Mouse (Mus musculus) embryonic facial prominence, embryonic 13.5 days (tissue): ENCODE data around the gene Hspb8. TPM values are rescaled to one million over a fixed set of nuclear protein-coding genes. Genes with fewer than 3 reads are reported as not detected.

Experiments used
- ATAC-seq: fragments of 200-750 bp; cut with Nextera tagmentation; 2 replicates; pipeline ENCODE4 v1.8.0; 2017; ENCODE audit warnings: low read depth; ENCODE audit not compliant: insufficient number of reproducible peaks, insufficient read depth, low FRiP score, low TSS enrichment
- H3K27ac ChIP-seq: fragments of 300-500 bp; sonication (generic); 2 replicates; pipeline ENCODE4 v1.5.1; 2015; ENCODE audit warnings: moderate library complexity, mild to moderate bottlenecking, inconsistent platforms
- H3K27me3 ChIP-seq: fragments of 300-500 bp; sonication (generic); 2 replicates; pipeline ENCODE4 v1.6.1; 2015; ENCODE audit warnings: mild to moderate bottlenecking, inconsistent platforms
- H3K36me3 ChIP-seq: fragments of 300-500 bp; sonication (generic); 2 replicates; pipeline ENCODE4 v1.6.1; 2015; ENCODE audit warnings: mild to moderate bottlenecking, inconsistent platforms
- H3K4me1 ChIP-seq: fragments of 300-500 bp; sonication (generic); 2 replicates; pipeline ENCODE4 v1.6.1; 2015; ENCODE audit warnings: inconsistent platforms
- H3K4me2 ChIP-seq: fragments of 300-500 bp; sonication (generic); 2 replicates; pipeline ENCODE4 v1.6.1; 2015; ENCODE audit warnings: moderate library complexity, mild to moderate bottlenecking, inconsistent platforms
- H3K4me3 ChIP-seq: fragments of 300-500 bp; sonication (generic); 2 replicates; pipeline ENCODE4 v1.5.1; 2015; ENCODE audit warnings: mild to moderate bottlenecking, inconsistent platforms
- H3K9ac ChIP-seq: fragments of 300-500 bp; sonication (generic); 2 replicates; pipeline ENCODE4 v1.6.1; 2015; ENCODE audit warnings: mild to moderate bottlenecking, inconsistent platforms
- H3K9me3 ChIP-seq: fragments of 300-500 bp; sonication (generic); 2 replicates; pipeline ENCODE4 v1.6.1; 2016; ENCODE audit warnings: inconsistent platforms
- WGBS: fragments of 180-500 bp; shearing (Covaris S2); methylation state at CpG from one replicate; pipeline ENCODE4 v1.1.7; 2015; ENCODE audit warnings: mixed read lengths; 5-methylcytosine and 5-hydroxymethylcytosine counted together
- polyA plus RNA-seq: library from polyadenylated mRNA; unstranded; fragments of >200 nt; fragmentation: Nextera tagmentation; extraction: Ambion mirVana; gene quantifications from 2 replicates; pipeline ENCODE4 v1.2.1, GENCODE M21; 2015

Gene Hspb8
- polyA plus RNA-seq, 1 experiment from 2014 or later = 11.0 TPM

DNA sequence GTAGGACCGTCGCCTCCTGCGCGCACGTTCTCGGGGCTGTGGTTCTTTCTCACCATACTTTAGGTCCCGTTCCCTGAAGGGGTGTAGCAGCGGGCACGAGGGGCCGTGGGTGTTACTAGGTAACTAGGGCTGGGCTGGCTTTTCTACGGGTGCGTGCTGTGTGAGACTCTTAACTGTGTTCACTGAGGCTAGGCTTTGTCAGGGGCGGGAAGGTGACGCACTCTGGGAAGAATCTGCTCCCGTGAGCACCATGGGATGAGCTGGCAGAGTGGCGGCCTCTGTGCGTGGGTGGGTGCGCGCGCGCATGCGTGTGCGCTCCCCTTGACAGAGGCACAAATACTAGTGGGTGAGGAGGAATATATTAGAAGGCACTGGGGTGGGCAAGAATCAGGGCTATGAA is 23.9 kb upstream of the Hspb8 start:
- H3K36me3 ChIP-seq = no peaks in the 10 kb centered on the region
- ATAC-seq = 0 out of 2 replicates have a peak, but pooled peaks have one; percentile 40
- H3K27me3 ChIP-seq = peaks cover 43% of the 10 kb centered on the region
- no peak overlapping the region for H3K27ac ChIP-seq
- WGBS = 44% methylated on average over 23 of the region's 23 CpGs
- no peak overlapping the region for H3K4me3 ChIP-seq
- H3K4me1 ChIP-seq = peaks cover 23% of the 10 kb centered on the region
- no peak overlapping the region for H3K9ac ChIP-seq
- H3K4me2 ChIP-seq = no peak overlapping the region; the same call in 1 of the 2 replicates
- H3K9me3 ChIP-seq = no peaks in the 10 kb centered on the region

DNA sequence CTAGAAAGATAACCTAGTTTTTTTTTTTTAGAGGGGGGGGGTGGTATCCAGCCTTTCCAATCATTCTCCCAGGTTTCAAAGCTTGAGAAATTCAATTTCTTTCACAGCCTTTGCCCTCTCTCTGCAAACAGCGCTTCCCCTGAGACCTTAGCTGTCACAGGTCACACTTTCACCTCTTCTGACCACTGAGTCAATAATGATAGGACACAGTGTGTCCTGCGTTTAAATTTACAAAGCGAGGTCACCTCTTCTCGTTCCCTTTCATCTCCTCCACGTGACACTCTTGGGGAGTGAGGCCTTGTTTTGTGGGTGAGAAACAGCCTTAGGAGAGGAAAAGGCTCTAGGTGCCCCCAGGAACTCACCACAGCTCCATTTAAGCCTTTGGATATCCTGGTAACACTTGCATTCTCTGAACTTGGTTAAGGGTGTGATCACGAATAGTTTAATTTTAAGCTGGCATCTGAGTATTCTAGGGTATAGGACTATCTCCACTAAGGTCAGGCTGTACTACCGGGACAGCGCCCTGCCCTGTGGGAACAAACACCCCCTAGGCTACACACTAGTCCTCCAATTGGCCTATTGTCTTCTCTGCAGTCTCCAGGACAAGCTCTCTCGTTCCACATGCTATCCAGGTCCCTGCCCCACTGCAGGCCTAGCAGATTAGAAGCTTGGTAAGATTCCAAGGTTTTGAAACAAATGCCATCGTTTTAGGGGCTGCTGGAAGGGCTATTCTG is 23.1 kb upstream of the Hspb8 start:
- no peak for ATAC-seq
- 45% methylated on average over 10 of the region's 10 CpGs for WGBS

DNA sequence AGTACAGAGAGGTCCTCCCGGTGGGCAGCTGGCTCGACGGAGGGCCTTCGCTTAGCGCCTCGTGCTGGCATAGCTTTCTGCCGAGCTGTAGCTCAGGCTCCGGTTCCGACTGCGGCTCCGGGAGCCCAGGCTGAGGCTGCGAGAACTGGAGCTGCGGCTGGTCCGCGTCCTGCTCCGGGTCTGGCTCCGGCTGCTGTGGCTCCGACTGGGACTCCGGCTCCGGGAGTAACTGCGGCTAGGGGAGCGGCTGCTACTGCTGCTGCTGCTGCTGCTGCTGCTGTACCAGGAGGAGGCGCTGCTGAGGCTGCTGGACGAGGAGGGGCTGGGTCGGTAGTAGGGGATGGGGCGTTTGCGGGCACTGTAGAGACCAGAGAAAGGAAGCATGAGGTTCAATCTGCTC is 21.9 kb upstream of the Hspb8 start:
- 62% methylated on average over 27 of the region's 27 CpGs for WGBS

More for the DNA sequence above, 23.1 kb upstream of the Hspb8 start:
- Histone ChIP-seq H3K27me3 (peaks cover 39% of the 10 kb centered on the region), H3K4me2 (no peak overlapping the region), H3K4me3 (no peak overlapping the region), H3K9ac (no peak overlapping the region), H3K4me1 (peaks cover 23% of the 10 kb centered on the region), H3K9me3 (no peaks in the 10 kb centered on the region), H3K27ac (no peak overlapping the region), H3K36me3 (no peaks in the 10 kb centered on the region)

DNA sequence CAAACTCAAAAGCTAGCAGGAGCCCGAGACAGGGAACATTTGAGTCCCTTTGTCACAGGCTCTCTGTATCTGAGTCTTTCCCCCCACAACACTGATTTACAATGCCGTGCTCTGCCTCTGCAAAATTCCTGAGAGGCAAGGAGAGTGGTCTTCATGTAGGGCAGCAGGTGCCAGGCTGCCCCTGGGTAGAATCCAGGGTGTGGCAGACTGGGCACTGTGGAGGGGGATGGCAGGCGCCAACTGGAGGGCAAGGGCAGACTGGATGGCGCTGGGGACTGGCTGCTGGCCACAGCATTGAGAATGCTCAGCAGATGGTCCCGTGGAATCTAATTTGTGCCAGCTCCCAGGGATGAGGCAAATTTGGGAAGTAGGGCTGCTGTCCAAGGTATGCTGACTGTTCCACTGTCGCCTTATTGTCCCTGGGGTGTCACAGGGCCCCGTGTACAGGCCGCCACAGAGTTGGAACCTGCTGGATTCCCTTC is 20.8 kb upstream of the Hspb8 start:
- H3K27me3 ChIP-seq = peaks cover 28% of the 10 kb centered on the region
- H3K36me3 ChIP-seq = no peaks in the 10 kb centered on the region
- H3K4me3 ChIP-seq = no peak overlapping the region
- H3K9me3 ChIP-seq = no peaks in the 10 kb centered on the region
- no peak overlapping the region for H3K27ac ChIP-seq
- no peak for ATAC-seq
- no peak overlapping the region for H3K4me2 ChIP-seq
- WGBS = 76% methylated on average over 8 of the region's 8 CpGs
- peaks cover 15% of the 10 kb centered on the region for H3K4me1 ChIP-seq
- no peak overlapping the region for H3K9ac ChIP-seq

More for the DNA sequence above, 21.9 kb upstream of the Hspb8 start:
- H3K9ac ChIP-seq = no peak overlapping the region
- no peak overlapping the region for H3K4me3 ChIP-seq
- H3K27ac ChIP-seq = no peak overlapping the region
- H3K9me3 ChIP-seq = no peaks in the 10 kb centered on the region
- peaks cover 33% of the 10 kb centered on the region for H3K27me3 ChIP-seq
- ATAC-seq = no peak
- peaks cover 23% of the 10 kb centered on the region for H3K4me1 ChIP-seq
- no peak overlapping the region for H3K4me2 ChIP-seq
- no peaks in the 10 kb centered on the region for H3K36me3 ChIP-seq

DNA sequence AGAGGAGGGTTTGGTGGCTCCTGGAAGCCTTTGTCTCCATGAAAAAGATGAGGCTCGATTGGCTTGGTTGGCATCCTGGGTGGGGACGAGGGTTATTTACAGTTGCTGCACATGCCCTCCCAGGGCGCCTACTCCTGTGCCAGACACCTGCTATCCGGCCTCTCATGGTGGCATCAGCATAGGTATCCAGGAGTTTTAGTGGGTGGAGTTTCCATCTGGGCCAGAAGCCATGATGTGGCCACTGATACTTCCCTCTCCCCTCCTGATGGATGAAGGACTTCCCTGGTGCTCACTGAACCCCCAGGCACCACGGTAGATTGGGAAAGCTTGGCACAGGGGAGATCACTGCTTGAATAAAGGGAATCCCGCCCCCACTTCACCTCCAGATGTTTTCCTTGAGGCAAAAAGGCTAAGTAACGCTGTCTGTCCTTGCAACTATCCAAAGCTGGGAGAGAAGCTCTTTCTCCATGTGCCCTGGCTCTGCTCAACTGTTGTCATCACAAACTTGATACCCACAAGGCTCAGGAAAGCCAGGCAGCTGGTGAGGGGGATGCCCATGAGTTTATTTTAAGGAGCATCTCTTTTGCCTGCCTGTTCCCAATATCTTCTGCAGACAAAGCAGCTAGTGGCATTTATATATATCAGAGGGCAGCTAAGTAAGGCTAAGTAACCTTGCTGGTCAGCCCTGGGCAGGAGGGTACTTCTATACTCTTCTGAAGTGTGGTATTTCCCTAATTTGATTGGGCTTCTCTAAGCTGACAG is 20.2 kb upstream of the Hspb8 start:
- 56% methylated on average over 7 of the region's 7 CpGs for WGBS
- H3K4me1 ChIP-seq = peaks cover 10% of the 10 kb centered on the region
- no peaks in the 10 kb centered on the region for H3K36me3 ChIP-seq

DNA sequence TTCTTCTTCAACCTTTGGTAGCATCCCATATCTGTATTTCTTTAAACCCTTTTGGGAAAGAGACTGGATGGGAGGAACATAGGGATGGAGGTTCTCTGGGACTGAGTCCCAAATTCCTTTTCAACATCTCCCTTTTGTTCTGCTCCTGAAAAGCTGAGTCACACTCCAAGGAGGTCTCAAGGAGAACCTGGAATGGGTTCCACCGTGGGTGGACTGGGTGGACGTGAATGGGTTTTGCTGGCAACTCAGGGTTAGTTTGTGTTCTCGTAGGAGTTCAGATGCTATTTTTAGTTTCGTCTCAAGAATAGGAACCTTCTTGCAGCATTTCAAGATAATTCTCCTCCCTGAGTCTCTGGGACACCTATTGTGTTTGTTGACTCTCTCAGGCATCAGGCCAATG is 17.6 kb upstream of the Hspb8 start:
- H3K4me3 ChIP-seq = no peak overlapping the region
- no peak overlapping the region for H3K4me2 ChIP-seq
- peaks cover 15% of the 10 kb centered on the region for H3K27me3 ChIP-seq
- H3K9ac ChIP-seq = no peak overlapping the region
- no peak for ATAC-seq
- H3K36me3 ChIP-seq = no peaks in the 10 kb centered on the region
- H3K9me3 ChIP-seq = no peaks in the 10 kb centered on the region
- H3K4me1 ChIP-seq = peaks cover 3% of the 10 kb centered on the region; the same call in 1 of the 2 replicates
- no peak overlapping the region for H3K27ac ChIP-seq
- WGBS = 71% methylated on average over 4 of the region's 4 CpGs

More for the DNA sequence above, 20.2 kb upstream of the Hspb8 start:
- Histone ChIP-seq H3K9ac (no peak overlapping the region), H3K27me3 (peaks cover 28% of the 10 kb centered on the region), H3K4me2 (no peak overlapping the region), H3K27ac (no peak overlapping the region), H3K4me3 (no peak overlapping the region), H3K9me3 (no peaks in the 10 kb centered on the region)
- ATAC-seq = no peak

DNA sequence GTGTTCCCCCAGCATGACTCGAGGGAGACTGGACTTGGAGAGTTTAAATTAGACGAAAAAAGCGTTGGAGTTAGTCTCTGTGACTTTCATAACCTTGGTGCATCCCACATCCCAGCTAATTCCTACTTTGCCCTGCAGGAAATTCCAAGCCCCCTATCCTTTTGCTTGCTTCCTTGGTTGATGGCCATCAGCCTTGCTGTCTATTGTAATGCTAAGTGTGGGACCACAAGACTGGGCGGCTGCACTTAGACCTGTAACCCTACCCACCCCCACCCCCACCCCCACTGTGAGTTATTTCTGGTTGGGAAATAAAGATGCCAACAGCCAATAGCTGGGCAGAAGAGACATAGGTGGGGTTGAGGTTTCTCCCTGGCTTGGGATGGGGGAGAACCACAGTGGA is 15.7 kb upstream of the Hspb8 start:
- Histone ChIP-seq H3K27me3 (0 out of 2 replicates have a peak, but pooled peaks cover under 1% of the 10 kb centered on the region), H3K4me1 (peaks cover 8% of the 10 kb centered on the region), H3K9ac (no peak overlapping the region), H3K4me3 (no peak overlapping the region), H3K36me3 (no peaks in the 10 kb centered on the region), H3K4me2 (no peak overlapping the region), H3K27ac (no peak overlapping the region), H3K9me3 (no peaks in the 10 kb centered on the region)
- ATAC-seq = no peak
- WGBS = 35% methylated on average over 4 of the region's 4 CpGs

DNA sequence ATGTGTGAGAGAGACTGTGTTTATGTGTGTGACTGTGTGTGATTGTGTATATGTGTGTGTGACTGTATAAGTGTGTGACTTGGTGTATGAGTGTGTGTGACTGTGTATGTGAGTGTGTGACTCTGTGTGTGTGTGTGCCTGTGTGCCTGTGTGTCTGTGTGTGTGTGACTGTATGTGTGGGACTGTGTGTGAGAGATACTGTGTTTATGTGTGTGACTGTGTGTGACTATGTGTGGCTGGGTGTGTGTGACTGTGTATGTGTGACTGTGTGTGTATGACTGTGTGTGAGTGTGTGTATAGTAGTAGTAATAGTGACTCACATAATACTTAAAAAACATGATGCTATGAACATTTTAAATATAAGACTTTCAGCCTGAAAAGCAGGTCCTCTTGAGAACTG is 13.5 kb upstream of the Hspb8 start:
- H3K9ac ChIP-seq = no peak overlapping the region
- H3K27ac ChIP-seq = no peak overlapping the region
- H3K27me3 ChIP-seq = no peaks in the 10 kb centered on the region
- no peak overlapping the region for H3K4me3 ChIP-seq
- H3K4me1 ChIP-seq = peaks cover 8% of the 10 kb centered on the region
- H3K4me2 ChIP-seq = no peak overlapping the region
- H3K36me3 ChIP-seq = no peaks in the 10 kb centered on the region
- ATAC-seq = no peak
- no peaks in the 10 kb centered on the region for H3K9me3 ChIP-seq

DNA sequence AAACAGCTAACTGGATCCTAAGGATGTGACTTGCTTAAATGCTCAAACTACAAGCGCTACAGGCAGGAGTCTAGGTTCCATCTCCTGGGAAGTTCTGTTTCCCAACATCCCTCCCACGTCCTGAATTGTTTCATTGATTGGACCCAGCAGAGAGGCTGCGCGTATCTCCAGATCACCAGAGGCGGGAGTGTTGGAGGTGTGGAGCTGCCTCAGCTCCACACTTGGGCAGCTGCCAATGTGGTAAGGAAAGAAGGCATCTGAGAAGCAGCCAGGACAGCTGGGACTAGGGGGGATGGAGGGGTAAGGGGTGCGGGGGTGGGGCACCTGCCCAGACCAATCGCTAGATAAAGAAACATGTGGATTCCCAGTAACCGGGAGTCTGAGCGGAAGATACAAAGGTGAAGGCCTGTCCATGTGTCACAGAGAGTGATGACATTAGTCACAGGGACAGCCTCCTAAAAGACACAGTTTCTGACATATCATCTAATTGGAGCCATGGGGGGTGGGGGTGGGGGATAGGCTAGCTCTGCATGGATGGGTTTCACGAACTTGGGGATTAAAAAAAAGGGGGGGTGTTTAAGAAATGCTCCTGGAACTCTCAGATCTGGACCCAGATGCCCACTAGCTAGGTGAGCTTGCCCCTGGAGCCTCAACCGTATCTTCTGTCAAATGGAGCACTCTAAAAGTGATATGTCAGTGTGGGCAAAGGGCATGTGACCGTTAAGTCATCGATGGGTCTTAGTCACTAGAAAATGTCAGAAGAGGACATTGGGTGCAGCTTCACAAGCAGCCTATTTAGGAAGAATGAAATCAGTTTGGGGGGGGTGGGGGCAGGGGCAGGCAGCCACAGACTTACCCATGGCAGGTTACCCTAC is 12.5 kb upstream of the Hspb8 start:
- Histone ChIP-seq H3K4me1 (peaks cover 8% of the 10 kb centered on the region), H3K27ac (no peak overlapping the region), H3K36me3 (no peaks in the 10 kb centered on the region), H3K4me2 (no peak overlapping the region), H3K27me3 (no peaks in the 10 kb centered on the region), H3K9ac (no peak overlapping the region), H3K9me3 (no peaks in the 10 kb centered on the region), H3K4me3 (no peak overlapping the region)
- 58% methylated on average over 13 of the region's 13 CpGs for WGBS
- no peak for ATAC-seq

DNA sequence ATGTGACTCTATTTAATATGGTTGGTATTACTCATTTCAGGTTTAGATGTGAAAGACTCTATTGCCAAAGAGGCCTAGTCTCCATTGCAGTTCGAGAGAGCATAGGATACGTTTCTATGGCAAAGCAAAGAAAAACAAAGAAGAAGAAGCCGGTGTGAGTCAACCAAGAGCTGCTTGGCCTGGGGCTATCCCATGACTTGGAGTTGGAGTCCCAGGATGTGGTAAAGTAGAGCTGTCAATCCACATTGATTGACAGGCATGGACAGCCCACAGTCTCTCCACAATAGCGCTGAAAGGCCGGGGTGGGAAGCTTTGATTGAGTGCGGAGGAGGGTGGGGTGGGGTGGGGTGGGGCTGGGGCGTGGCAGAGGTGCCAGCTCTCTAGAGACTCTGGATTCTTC is 10.2 kb upstream of the Hspb8 start:
- H3K27ac ChIP-seq = no peak overlapping the region
- H3K9ac ChIP-seq = no peak overlapping the region
- no peaks in the 10 kb centered on the region for H3K9me3 ChIP-seq
- peaks cover 8% of the 10 kb centered on the region for H3K4me1 ChIP-seq
- no peak overlapping the region for H3K4me2 ChIP-seq
- H3K4me3 ChIP-seq = no peak overlapping the region
- H3K27me3 ChIP-seq = no peaks in the 10 kb centered on the region
- no peaks in the 10 kb centered on the region for H3K36me3 ChIP-seq
- WGBS = 24% methylated on average over 7 of the region's 7 CpGs
- ATAC-seq = no peak

DNA sequence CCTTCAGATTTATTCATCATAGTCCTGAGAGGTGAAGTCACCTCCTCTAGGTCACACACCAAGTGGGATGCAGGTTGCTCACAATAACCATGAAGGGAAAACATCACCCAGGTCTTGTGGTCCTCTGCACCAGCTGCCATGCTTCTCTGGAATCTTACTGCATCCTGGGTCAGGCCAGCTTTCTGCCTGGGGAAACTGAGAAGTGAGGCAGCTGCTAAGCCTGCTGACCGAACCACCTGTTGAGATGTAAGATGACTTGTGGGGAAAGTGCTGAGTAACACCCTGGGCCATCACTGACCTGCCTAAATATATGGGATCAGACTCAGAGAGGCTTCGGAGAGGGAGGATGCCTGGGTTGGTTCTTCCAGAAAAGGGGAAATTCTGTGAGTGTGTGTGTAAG is 4.0 kb upstream of the Hspb8 start:
- 76% methylated on average over 2 of the region's 2 CpGs for WGBS
- no peak overlapping the region for H3K4me2 ChIP-seq
- no peak overlapping the region for H3K9ac ChIP-seq
- H3K27me3 ChIP-seq = peaks cover 9% of the 10 kb centered on the region
- H3K4me1 ChIP-seq = peaks cover 18% of the 10 kb centered on the region
- no peaks in the 10 kb centered on the region for H3K36me3 ChIP-seq
- H3K9me3 ChIP-seq = no peaks in the 10 kb centered on the region
- no peak for ATAC-seq
- H3K27ac ChIP-seq = no peak overlapping the region
- no peak overlapping the region for H3K4me3 ChIP-seq
